In the genomic region with DNA sequence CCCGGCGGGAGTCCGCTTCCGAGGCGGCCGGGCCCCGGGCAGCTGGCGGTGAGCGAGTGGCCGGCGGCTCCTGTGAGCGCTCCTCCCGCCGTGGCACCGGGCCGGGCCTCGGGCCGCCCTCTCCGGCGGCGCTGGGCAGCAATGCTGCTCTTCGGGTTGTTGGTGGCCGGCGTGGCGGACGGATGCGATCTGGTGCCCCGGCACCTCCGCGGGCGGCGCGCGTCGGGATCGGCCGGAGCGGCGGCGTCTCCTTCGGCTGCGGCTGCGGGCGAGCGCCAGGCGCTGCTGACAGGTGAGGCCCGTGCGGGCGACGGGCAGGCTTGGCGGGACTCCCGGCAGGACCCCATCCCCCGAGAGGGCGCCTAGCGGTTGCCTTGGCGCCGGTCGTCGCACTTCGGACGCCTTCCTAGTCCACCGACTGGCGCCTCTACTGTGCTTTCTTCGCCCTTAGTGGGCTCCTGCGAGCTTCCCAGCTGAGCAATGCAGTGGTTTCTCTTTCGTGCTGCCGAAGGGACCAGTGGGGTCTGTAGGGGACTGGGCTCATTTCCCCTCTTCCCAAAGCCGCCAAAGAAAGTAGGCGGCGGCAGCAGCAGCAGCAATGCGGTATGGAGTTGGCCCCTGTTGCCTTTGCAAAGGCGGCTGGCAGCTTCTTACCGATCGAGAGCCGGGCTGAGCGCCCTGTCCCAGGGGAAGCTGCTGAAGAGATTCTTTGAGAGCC, we compare ENCODE assay signal across 7 mouse cellular contexts. TPM values are rescaled to one million over a fixed set of nuclear protein-coding genes. Genes with fewer than 3 reads are reported as not detected.
DNase-seq lines count a peak whose midpoint lies in the region; ATAC-seq and TF ChIP-seq lines count a peak whose summit lies in the region.

No protein-coding gene starts in this region.

- H3K9ac ChIP-seq in midbrain, embryonic 11.5 days (ENCODE audit: low read length), result peak overlapping the region; percentile 91

- WGBS in limb, embryonic 10.5 days, result under 1% methylated on average over 71 of the region's 76 CpGs
- WGBS in midbrain, embryonic 11.5 days, result under 1% methylated on average over 72 of the region's 76 CpGs
- WGBS in small intestine, adult 2 months, result under 1% methylated on average over 75 of the region's 76 CpGs

- TF ChIP-seq POLR2A in small intestine, adult 2 months (IDR thresholded peaks at IDR 0.05; ENCODE audit: low read depth, low read length), result no peak

- H3K4me1 ChIP-seq in limb, embryonic 10.5 days, result peaks cover 35% of the 10 kb centered on the region
- peaks cover 16% of the 10 kb centered on the region for H3K4me1 ChIP-seq in midbrain, embryonic 11.5 days (ENCODE audit: control insufficient read depth, insufficient read depth, low read length)
- peaks cover 12% of the 10 kb centered on the region; the same call in 1 of the 2 replicates for H3K4me1 ChIP-seq in small intestine, adult 2 months (ENCODE audit: control insufficient read depth, insufficient read depth, insufficient read length, low read length)

- TF ChIP-seq CTCF in small intestine, adult 2 months (IDR thresholded peaks at IDR 0.05; ENCODE audit: extremely low read depth, insufficient read length, insufficient replicate concordance, low read depth, low read length), result peak; percentile 30; the same call in 1 of the 2 replicates

- no peaks in the 10 kb centered on the region for H3K9me3 ChIP-seq in limb, embryonic 10.5 days (replicated peaks)
- H3K9me3 ChIP-seq in midbrain, embryonic 11.5 days (ENCODE audit: control insufficient read depth, low read length), result no peaks in the 10 kb centered on the region

- peaks cover 13% of the 10 kb centered on the region; the same call in 1 of the 2 replicates for H3K27me3 ChIP-seq in limb, embryonic 10.5 days (ENCODE audit: low read depth, poor library complexity, severe bottlenecking)
- no peaks in the 10 kb centered on the region; the same call in 1 of the 2 replicates for H3K27me3 ChIP-seq in midbrain, embryonic 11.5 days (ENCODE audit: control insufficient read depth, insufficient read depth, low read length)
- H3K27me3 ChIP-seq in small intestine, adult 2 months (ENCODE audit: control insufficient read depth, insufficient read depth, low read length), result no peaks in the 10 kb centered on the region

- DNase-seq in adrenal gland, adult (ENCODE audit: inconsistent age in 2 of 2, low spot score in 1 of 2), result peak; percentile 77 to 91
- peak; percentile 72 for DNase-seq in embryo, embryonic 10 days (ENCODE audit: low spot score)
- DNase-seq in gastrocnemius, postnatal 10 days, result peak; percentile 71
- DNase-seq in limb, embryonic 10.5 days (ENCODE audit: low spot score), result peak; percentile 78
- peak; percentile 97 for DNase-seq in midbrain, embryonic 11.5 days (ENCODE audit: low spot score, missing footprints)

- no peaks in the 10 kb centered on the region for H3K36me3 ChIP-seq in limb, embryonic 10.5 days
- H3K36me3 ChIP-seq in midbrain, embryonic 11.5 days (ENCODE audit: control insufficient read depth, insufficient read depth, low read length), result no peaks in the 10 kb centered on the region
- no peaks in the 10 kb centered on the region for H3K36me3 ChIP-seq in small intestine, adult 2 months (ENCODE audit: control insufficient read depth, insufficient read depth, low read length)

- H3K4me3 ChIP-seq in limb, embryonic 10.5 days, result peak overlapping the region; percentile 91
- H3K4me3 ChIP-seq in midbrain, embryonic 11.5 days (ENCODE audit: low read depth, low read length), result peak overlapping the region; percentile 86
- H3K4me3 ChIP-seq in small intestine, adult 2 months (ENCODE audit: low read depth, low read length), result peak overlapping the region; percentile 94

- peak overlapping the region; percentile 95 for H3K27ac ChIP-seq in limb, embryonic 10.5 days
- H3K27ac ChIP-seq in midbrain, embryonic 11.5 days (ENCODE audit: low read depth, low read length), result peak overlapping the region; percentile 85
- peak overlapping the region; percentile 80 for H3K27ac ChIP-seq in small intestine, adult 2 months (ENCODE audit: insufficient read depth, low read depth, low read length)

- H3K4me2 ChIP-seq in midbrain, embryonic 11.5 days, result peak overlapping the region; percentile 80

- peak; percentile 7 for ATAC-seq in inflammation-experienced regulatory T-cells, adult 6 months
- peak; percentile 74 for ATAC-seq in midbrain, embryonic 11.5 days (ENCODE audit: low FRiP score)

RNA-seq across cellular contexts. Expression of a gene that starts 0.6 kb away (rescaled TPM):
- 10 to 100 TPM; 50.8 to 58.0 TPM for total RNA-seq in gastrocnemius, postnatal 10 days (2021)
- 10 to 100 TPM; 17.0 to 31.7 (median 27.5) TPM for polyA plus RNA-seq in inflammation-experienced regulatory T-cells, adult 6 months (2017; shearing (Covaris generic))
- polyA plus RNA-seq in limb, embryonic 10.5 days (2016; fragmentation: Nextera tagmentation; extraction: Ambion mirVana), result 11.5 and 14.1 TPM in 2 replicates
- polyA plus RNA-seq in midbrain, embryonic 11.5 days (2014; fragmentation: Nextera tagmentation; extraction: Ambion mirVana), result 23.1 and 24.0 TPM in 2 replicates
- polyA plus RNA-seq in small intestine, adult 2 months (2012; rRNA removed), result 10.1 and 18.7 TPM in 2 replicates

Comparison
In these comparisons a context has a peak if more than half of its experiments do, and no peak if none do; other contexts are left out.
1. Peak in every context shown above with its lines: DNase-seq, ATAC-seq, H3K4me3 ChIP-seq and H3K27ac ChIP-seq.